Comparison of ENCODE assay signal across 18 mouse cellular contexts in genomic region chr1:131437975-131438374, GRCm38 (mm10).
A peak's percentile ranks its signal among the peaks of the same experiment; 100 is the strongest.
DNase-seq lines count a peak whose midpoint lies in the region; ATAC-seq and TF ChIP-seq lines count a peak whose summit lies in the region.
"Had no signal": no experiment of that assay in that cellular context is flagged by ENCODE, and none has a peak within 500 bp of the region (broad histone marks: within the 10 kb centered on the region; RNA-seq: fewer than 3 reads in every experiment).

No protein-coding gene starts in this region.

- H3K4me2 ChIP-seq in liver, embryonic 11.5 days = no peak overlapping the region
- H3K4me2 ChIP-seq: limb, embryonic 15.5 days; lung, embryonic 14.5 days; neural tube, embryonic 12.5 days had no signal

- ATAC-seq in liver, embryonic 11.5 days (replicated peaks; ENCODE audit: low FRiP score) = no peak

- H3K36me3 ChIP-seq in liver, adult 2 months (ENCODE audit: control insufficient read depth, insufficient read depth, low read length) = 0 out of 2 replicates have a peak, but pooled peaks cover 3% of the 10 kb centered on the region
- H3K36me3 ChIP-seq in liver, embryonic 11.5 days (ENCODE audit: control insufficient read depth, insufficient read depth, low read length) = no peaks in the 10 kb centered on the region
- H3K36me3 ChIP-seq in MEL (ENCODE audit: control insufficient read depth in 1 of 2, insufficient read depth in 2 of 2, low read length in 2 of 2) = peaks cover 3 to 14% of the 10 kb centered on the region in 2 experiments; a peak in 3 of 4 replicates
- H3K36me3 ChIP-seq: neural tube, embryonic 12.5 days had no signal

- TF ChIP-seq POLR2A in liver, adult 2 months (IDR thresholded peaks at IDR 0.05; ENCODE audit: extremely low read depth, insufficient read depth, low read length) = no peak
- TF ChIP-seq POLR2A in MEL (IDR thresholded peaks at IDR 0.05; ENCODE audit: control insufficient read depth in 1 of 2, insufficient read depth in 1 of 2, low read depth in 1 of 2, low read length in 2 of 2, poor library complexity in 1 of 2) = no peak
- no peak for TF ChIP-seq POLR2A in bone marrow macrophage, adult 2 months (IDR thresholded peaks at IDR 0.05; ENCODE audit: borderline replicate concordance, low read depth, low read length)

- H3K27me3 ChIP-seq in liver, adult 2 months (ENCODE audit: control insufficient read depth, insufficient read depth, low read length) = no peaks in the 10 kb centered on the region
- H3K27me3 ChIP-seq in liver, embryonic 11.5 days (replicated peaks; ENCODE audit: control insufficient read depth, insufficient read depth, low read length) = no peaks in the 10 kb centered on the region
- H3K27me3 ChIP-seq in MEL (ENCODE audit: control insufficient read depth in 1 of 2, insufficient read depth in 2 of 2, low read length in 2 of 2) = no peaks in the 10 kb centered on the region
- H3K27me3 ChIP-seq: limb, embryonic 15.5 days; neural tube, embryonic 12.5 days had no signal

- no peak overlapping the region for H3K27ac ChIP-seq in liver, adult 2 months (replicated peaks; ENCODE audit: insufficient read depth, low read depth, low read length)
- no peak overlapping the region for H3K27ac ChIP-seq in liver, embryonic 11.5 days (ENCODE audit: low read depth, low read length)
- no peak overlapping the region for H3K27ac ChIP-seq in MEL (ENCODE audit: control insufficient read depth, low read depth, low read length)
- H3K27ac ChIP-seq in bone marrow macrophage, adult 2 months (ENCODE audit: insufficient read depth, low read depth, low read length) = peak overlapping the region; percentile 30
- H3K27ac ChIP-seq: heart, adult 2 months; limb, embryonic 15.5 days; neural tube, embryonic 12.5 days; stomach, postnatal 0 days had no signal

- TF ChIP-seq CTCF in liver, adult 2 months (IDR thresholded peaks at IDR 0.05; ENCODE audit: low read depth, low read length) = no peak
- TF ChIP-seq CTCF in MEL (IDR thresholded peaks at IDR 0.05 in 2 of 3, conservative IDR thresholded peaks at IDR 0.05 in 1 of 3; ENCODE audit: control insufficient read depth in 1 of 3, insufficient read depth in 1 of 3, low read depth in 2 of 3, low read length in 3 of 3, poor library complexity in 1 of 3, severe bottlenecking in 1 of 3) = no peak
- no peak for TF ChIP-seq CTCF in bone marrow macrophage, adult 2 months (IDR thresholded peaks at IDR 0.05; ENCODE audit: low read depth, low read length)

- H3K4me3 ChIP-seq in liver, adult 2 months (ENCODE audit: insufficient read depth, low read depth, low read length) = no peak overlapping the region
- H3K4me3 ChIP-seq in liver, embryonic 11.5 days (ENCODE audit: low read depth, low read length) = no peak overlapping the region
- no peak overlapping the region for H3K4me3 ChIP-seq in MEL (ENCODE audit: control insufficient read depth in 1 of 2, insufficient read depth in 1 of 2, low read depth in 2 of 2, low read length in 2 of 2)
- no peak overlapping the region for H3K4me3 ChIP-seq in bone marrow macrophage, adult 2 months (ENCODE audit: insufficient read depth, low read length)
- H3K4me3 ChIP-seq: heart, adult 2 months; limb, embryonic 15.5 days; neural tube, embryonic 12.5 days had no signal

- H3K4me1 ChIP-seq in liver, adult 2 months (ENCODE audit: control insufficient read depth, insufficient read depth, low read length) = peaks cover 4% of the 10 kb centered on the region; the same call in 1 of the 2 replicates
- H3K4me1 ChIP-seq in liver, embryonic 11.5 days (replicated peaks; ENCODE audit: control insufficient read depth, insufficient read depth, low read length) = no peaks in the 10 kb centered on the region
- H3K4me1 ChIP-seq in MEL (ENCODE audit: control insufficient read depth in 1 of 2, insufficient read depth in 2 of 2, low read length in 2 of 2) = peaks cover 3 to 10% of the 10 kb centered on the region in 2 experiments
- peaks cover 63% of the 10 kb centered on the region for H3K4me1 ChIP-seq in bone marrow macrophage, adult 2 months (ENCODE audit: control insufficient read depth, insufficient read depth, low read length)
- H3K4me1 ChIP-seq: limb, embryonic 15.5 days; neural tube, embryonic 12.5 days had no signal

- H3K9me3 ChIP-seq in liver, embryonic 11.5 days (ENCODE audit: control insufficient read depth, low read length) = no peaks in the 10 kb centered on the region
- H3K9me3 ChIP-seq in MEL (replicated peaks; ENCODE audit: insufficient read depth, low read length) = no peaks in the 10 kb centered on the region
- H3K9me3 ChIP-seq: G1E; limb, embryonic 15.5 days; neural tube, embryonic 12.5 days had no signal

- no peak overlapping the region for H3K9ac ChIP-seq in liver, adult 2 months (ENCODE audit: low read depth, low read length)
- H3K9ac ChIP-seq in liver, embryonic 11.5 days (ENCODE audit: low read depth, low read length) = no peak overlapping the region
- H3K9ac ChIP-seq in MEL (ENCODE audit: control insufficient read depth, low read depth, low read length, poor library complexity, severe bottlenecking) = no peak overlapping the region
- H3K9ac ChIP-seq: limb, embryonic 15.5 days; lung, embryonic 14.5 days; neural tube, embryonic 12.5 days had no signal

- TF ChIP-seq RAD21 in MEL (IDR thresholded peaks at IDR 0.05; ENCODE audit: low read depth, low read length) = no peak

- peak; percentile 89 for DNase-seq in heart, adult 11 months
- no peak for DNase-seq in heart, adult 8-10 months (ENCODE audit: low spot score)
- DNase-seq in liver, adult 2 months (ENCODE audit: extremely low read depth, low read depth, low spot score) = peak; percentile 77
- no peak for DNase-seq in liver, embryonic 11.5 days (ENCODE audit: low spot score)
- peak; percentile 17 for DNase-seq in MEL (ENCODE audit: low read depth, low spot score)
- no peak for DNase-seq in thymus, postnatal 4 days
- DNase-seq: kidney, adult 2 months; kidney, postnatal 25 days; lung, embryonic 14.5 days; lung, postnatal 4 days; right cerebral cortex, postnatal 25 days; thymus, postnatal 14 days had no signal

- no peak for TF ChIP-seq EP300 in MEL (IDR thresholded peaks at IDR 0.05; ENCODE audit: low read depth in 1 of 2, low read length in 2 of 2)

- H3K79me2 ChIP-seq in liver, adult 2 months (ENCODE audit: control insufficient read depth, insufficient read depth, low read length) = peaks cover 6% of the 10 kb centered on the region; the same call in 1 of the 2 replicates
- 0 out of 2 replicates have a peak, but pooled peaks cover 2% of the 10 kb centered on the region for H3K79me2 ChIP-seq in MEL (ENCODE audit: control insufficient read depth, insufficient read depth, low read length, poor library complexity)

TF ChIP-seq in MEL, 35 proteins besides CTCF, POLR2A, EP300 and RAD21:
- TF ChIP-seq ETS1 (IDR thresholded peaks at IDR 0.05; ENCODE audit: low read depth, low read length) = no peak
- no peak for TF ChIP-seq GATA1 (IDR thresholded peaks at IDR 0.05; ENCODE audit: low read depth, low read length)
- no peak for TF ChIP-seq MAZ (IDR thresholded peaks at IDR 0.05; ENCODE audit: low read depth, low read length)
- TF ChIP-seq NRF1 (IDR thresholded peaks at IDR 0.05; ENCODE audit: insufficient read depth, low read depth, low read length, poor library complexity, severe bottlenecking) = no peak
- TF ChIP-seq MYC (IDR thresholded peaks at IDR 0.05; ENCODE audit: low read depth, low read length) = no peak
- TF ChIP-seq SMC3 (IDR thresholded peaks at IDR 0.05; ENCODE audit: low read depth, low read length) = no peak
- no peak for TF ChIP-seq JUND (IDR thresholded peaks at IDR 0.05; ENCODE audit: low read depth, low read length)
- TF ChIP-seq USF1 (IDR thresholded peaks at IDR 0.05; ENCODE audit: low read depth, low read length) = no peak
- TF ChIP-seq NELFE (IDR thresholded peaks at IDR 0.05; ENCODE audit: low read depth, low read length) = no peak
- TF ChIP-seq MYB (IDR thresholded peaks at IDR 0.05; ENCODE audit: low read depth, low read length) = no peak
- TF ChIP-seq MEF2A (IDR thresholded peaks at IDR 0.05; ENCODE audit: extremely low read depth, insufficient replicate concordance, low read depth, low read length, poor library complexity, severe bottlenecking) = no peak
- TF ChIP-seq SIN3A (IDR thresholded peaks at IDR 0.05; ENCODE audit: low read length) = no peak

Comparison
In these comparisons a context has a peak if more than half of its experiments do, and no peak if none do; other contexts are left out.
1. DNase-seq: peak in heart, adult 11 months (single experiment), liver, adult 2 months (single experiment) and MEL (single experiment); none in heart, adult 8-10 months (single experiment), liver, embryonic 11.5 days (single experiment) and thymus, postnatal 4 days (single experiment).